ENCODE assay signal across 7 mouse cellular contexts in the genomic region with DNA sequence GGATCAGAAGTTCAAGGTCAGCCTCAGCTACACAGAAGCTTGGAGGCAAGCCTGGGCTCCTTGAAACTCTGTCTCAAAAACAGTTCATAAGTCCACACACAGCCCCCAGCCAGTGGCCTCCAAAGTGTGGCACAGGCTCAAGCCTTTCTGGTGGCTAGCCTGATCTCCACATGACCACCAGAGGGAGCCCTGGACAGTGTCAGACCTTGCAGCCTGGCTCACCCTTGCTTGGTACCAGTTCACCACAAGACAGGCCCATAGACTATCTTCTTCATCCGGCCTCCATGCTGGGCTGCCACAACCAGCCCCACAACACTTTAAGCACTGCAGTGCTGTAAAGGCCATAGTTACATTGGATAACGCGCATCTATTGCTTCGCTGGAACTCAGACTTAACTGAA.
DNase-seq lines count a peak whose midpoint lies in the region; ATAC-seq and TF ChIP-seq lines count a peak whose summit lies in the region.

No protein-coding gene starts in this region.

- no peak overlapping the region for H3K4me3 ChIP-seq in gastrocnemius, adult 2 months
- H3K4me3 ChIP-seq in spleen, adult 2 months (ENCODE audit: extremely low read depth, insufficient read depth, insufficient read length) = no peak overlapping the region

- H3K27ac ChIP-seq in gastrocnemius, adult 2 months = no peak overlapping the region
- no peak overlapping the region for H3K27ac ChIP-seq in spleen, adult 2 months (ENCODE audit: insufficient read depth, low read length)

- peak; percentile 45 for DNase-seq in WW6 (ENCODE audit: low read depth, low spot score)
- peak; percentile 90 to 91 for DNase-seq in cerebellum, postnatal 10 days
- DNase-seq in gastrocnemius, adult 2 months = peak; percentile 86
- peak; percentile 63 for DNase-seq in induced T-regulatory cell, adult 2 months (ENCODE audit: low read depth)
- DNase-seq in left cerebral cortex, adult 8-10 months (ENCODE audit: low spot score in 2 of 2) = peak; percentile 23 to 46
- peak; percentile 8 to 54 for DNase-seq in spleen, adult 2 months (ENCODE audit: low read depth in 1 of 2, low spot score in 2 of 2)

- no peaks in the 10 kb centered on the region for H3K36me3 ChIP-seq in spleen, adult 2 months (ENCODE audit: control insufficient read depth, insufficient read depth, low read length)

- WGBS in spleen, adult 2 months = 68% methylated on average over 4 of the region's 4 CpGs

- TF ChIP-seq CTCF in gastrocnemius, adult 2 months (IDR thresholded peaks at IDR 0.05) = peak; percentile 92
- TF ChIP-seq CTCF in spleen, adult 2 months (IDR thresholded peaks at IDR 0.05; ENCODE audit: extremely low read depth, insufficient read depth, insufficient read length, insufficient replicate concordance) = peak; percentile 80; the same call in 1 of the 2 replicates

- no peaks in the 10 kb centered on the region for H3K4me1 ChIP-seq in spleen, adult 2 months (ENCODE audit: control insufficient read depth, insufficient read depth, insufficient read length)

- ATAC-seq in megakaryocyte progenitor cell, adult 5-6 weeks (replicated peaks; ENCODE audit: poor library complexity) = peak; percentile 84

- no peak for TF ChIP-seq POLR2A in spleen, adult 2 months (IDR thresholded peaks at IDR 0.05; ENCODE audit: low read depth, low read length)

- no peaks in the 10 kb centered on the region for H3K27me3 ChIP-seq in spleen, adult 2 months (ENCODE audit: control insufficient read depth, insufficient read depth, low read length)

- intact Hi-C loops in gastrocnemius, adult 2 months (cut with DNase I) = loop anchor here (1.0 to 5.0 kb wide), 3 partner anchors 39 to 169 kb away; no protein-coding TSS in a partner anchor

Comparison
In these comparisons a context has a peak if more than half of its experiments do, and no peak if none do; other contexts are left out.
1. DNase-seq: peak in every context shown above with its lines; median percentile 90 in cerebellum, postnatal 10 days; 86 in gastrocnemius, adult 2 months; 63 in induced T-regulatory cell, adult 2 months; 45 in WW6; 34 in left cerebral cortex, adult 8-10 months; 31 in spleen, adult 2 months.